Mouse (Mus musculus) neutrophil, adult 5-6 weeks (primary cell): ENCODE measurements around the gene Tgfa. TPM values are rescaled to one million over a fixed set of nuclear protein-coding genes. Genes with fewer than 3 reads are reported as not detected.

Experiments
- ATAC-seq: fragments of 151-379, 151-347 bp; 2 replicates; pipeline ENCODE4 v1.8.0; 2017; ENCODE audit warnings: mild to moderate bottlenecking, moderate TSS enrichment; ENCODE audit not compliant: insufficient number of reproducible peaks, poor library complexity, low FRiP score, severe bottlenecking; ENCODE audit errors: extremely low read depth
- total RNA-seq: library from RNA; stranded (forward); fragments of 200-1000 nt; gene quantifications from 2 replicates; pipeline ENCODE4 v1.2.3, GENCODE M21; 2017

Tgfa gene
- 1.3 TPM in 1 of 2 replicates, not detected in the other for total RNA-seq

- no peak for ATAC-seq
Observed at GRCm38 (mm10) chr6:86194941-86195932, at the start of gene Tgfa. TSS of gene Tgfa (plus strand) at chr6:86195223.

GRCm38 (mm10) chr6:86148518-86148917 lies 46.5 kb upstream of the Tgfa start:
- ATAC-seq: no peak

- no peak for ATAC-seq
Observed at GRCm38 (mm10) chr6:86149001-86149400, 46.0 kb upstream of the Tgfa start.

GRCm38 (mm10) chr6:86152676-86153075 lies 42.3 kb upstream of the Tgfa start:
- ATAC-seq: no peak

GRCm38 (mm10) chr6:86153436-86153990 lies 41.5 kb upstream of the Tgfa start:
- ATAC-seq: no peak

GRCm38 (mm10) chr6:86154006-86154405 lies 41.0 kb upstream of the Tgfa start:
- ATAC-seq: no peak

GRCm38 (mm10) chr6:86154481-86154880 lies 40.5 kb upstream of the Tgfa start:
- no peak for ATAC-seq

- ATAC-seq: no peak
Observed at GRCm38 (mm10) chr6:86157253-86158234, 37.5 kb upstream of the Tgfa start.

GRCm38 (mm10) chr6:86160878-86161277 lies 34.1 kb upstream of the Tgfa start:
- ATAC-seq: no peak

GRCm38 (mm10) chr6:86161586-86161985 lies 33.4 kb upstream of the Tgfa start:
- ATAC-seq: no peak

- ATAC-seq: no peak
Observed at GRCm38 (mm10) chr6:86164028-86164427, 31.0 kb upstream of the Tgfa start.

- no peak for ATAC-seq
Observed at GRCm38 (mm10) chr6:86166426-86166825, 28.6 kb upstream of the Tgfa start.

GRCm38 (mm10) chr6:86167851-86168250 lies 27.2 kb upstream of the Tgfa start:
- no peak for ATAC-seq

- no peak for ATAC-seq
Observed at GRCm38 (mm10) chr6:86169166-86169565, 25.9 kb upstream of the Tgfa start.

- ATAC-seq: no peak
Observed at GRCm38 (mm10) chr6:86176236-86176635, 18.8 kb upstream of the Tgfa start.

GRCm38 (mm10) chr6:86176721-86177120 lies 18.3 kb upstream of the Tgfa start:
- ATAC-seq: no peak

GRCm38 (mm10) chr6:86177331-86177982 lies 17.6 kb upstream of the Tgfa start:
- ATAC-seq: no peak

- ATAC-seq: no peak
Observed at GRCm38 (mm10) chr6:86180617-86181016, 14.4 kb upstream of the Tgfa start.

- ATAC-seq: no peak
Observed at GRCm38 (mm10) chr6:86182016-86182415, 13.0 kb upstream of the Tgfa start.
